ENCODE assay signal across 15 mouse cellular contexts in the genomic region with DNA sequence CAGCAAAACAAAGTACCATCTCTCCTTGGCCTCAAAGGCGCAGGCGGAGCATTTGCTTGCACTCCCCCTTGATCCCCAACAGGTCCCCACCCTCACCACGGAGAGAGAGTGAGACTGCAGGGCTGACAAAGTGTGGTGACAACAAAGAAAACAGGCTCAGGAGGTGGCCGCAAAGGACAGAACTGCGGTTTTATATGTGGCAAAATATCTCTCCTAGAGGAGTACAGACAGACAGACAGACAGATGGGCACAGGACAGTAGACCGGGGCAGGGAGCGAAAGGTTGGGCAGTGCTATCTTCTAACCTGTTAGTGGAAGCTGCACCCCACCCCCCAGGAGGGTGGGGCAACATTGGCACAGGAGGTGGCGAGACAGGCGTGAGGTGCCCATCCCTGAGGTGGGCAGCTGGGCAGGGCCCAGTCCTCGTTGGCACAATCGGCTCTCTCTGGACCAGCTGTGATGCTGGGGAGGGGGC. TPM values are rescaled to one million over a fixed set of nuclear protein-coding genes. Genes with fewer than 3 reads are reported as not detected.
A peak's percentile ranks its signal among the peaks of the same experiment; 100 is the strongest.
DNase-seq lines count a peak whose midpoint lies in the region; ATAC-seq and TF ChIP-seq lines count a peak whose summit lies in the region.
"Had no signal": no experiment of that assay in that cellular context is flagged by ENCODE, and none has a peak within 500 bp of the region (broad histone marks: within the 10 kb centered on the region; RNA-seq: fewer than 3 reads in every experiment).

No protein-coding gene starts in this region.

- no peak overlapping the region for H3K4me2 ChIP-seq in lung, postnatal 0 days (replicated peaks; ENCODE audit: low read depth, low read length)
- H3K4me2 ChIP-seq: liver, embryonic 15.5 days had no signal

- peaks cover 47% of the 10 kb centered on the region for H3K4me1 ChIP-seq in limb, embryonic 10.5 days
- H3K4me1 ChIP-seq in lung, postnatal 0 days (ENCODE audit: insufficient read depth, low read depth, low read length): no peaks in the 10 kb centered on the region

- peaks cover 84% of the 10 kb centered on the region for H3K27me3 ChIP-seq in limb, embryonic 10.5 days (ENCODE audit: low read depth, poor library complexity, severe bottlenecking)
- H3K27me3 ChIP-seq in lung, postnatal 0 days (replicated peaks; ENCODE audit: insufficient read depth, low read length): no peaks in the 10 kb centered on the region

- peak overlapping the region; percentile 51; the same call in 1 of the 2 replicates for H3K27ac ChIP-seq in layer of hippocampus, adult 2 months
- 0 out of 2 replicates have a peak overlapping the region, but pooled peaks have one; percentile 21 for H3K27ac ChIP-seq in limb, embryonic 10.5 days
- no peak overlapping the region for H3K27ac ChIP-seq in lung, postnatal 0 days (ENCODE audit: low read length)
- H3K27ac ChIP-seq: heart, adult 2 months; liver, embryonic 15.5 days; macrophage had no signal

- TF ChIP-seq CTCF in layer of hippocampus, adult 2 months (conservative IDR thresholded peaks at IDR 0.05): no peak
- no peak for TF ChIP-seq CTCF in lung, postnatal 0 days (IDR thresholded peaks at IDR 0.05)

- H3K36me3 ChIP-seq in limb, embryonic 10.5 days: peaks cover 17% of the 10 kb centered on the region
- no peaks in the 10 kb centered on the region for H3K36me3 ChIP-seq in lung, postnatal 0 days (ENCODE audit: insufficient read depth, low read length)
- H3K36me3 ChIP-seq: G1E; liver, embryonic 15.5 days had no signal

- no peak overlapping the region for H3K9ac ChIP-seq in lung, postnatal 0 days (replicated peaks; ENCODE audit: low read depth)
- H3K9ac ChIP-seq: liver, embryonic 15.5 days had no signal

- WGBS in limb, embryonic 10.5 days: 18% methylated on average over 11 of the region's 11 CpGs
- WGBS in lung, postnatal 0 days: 37% methylated on average over 11 of the region's 11 CpGs

- no peak for DNase-seq in layer of hippocampus, adult 2 months (ENCODE audit: low spot score in 2 of 2)
- DNase-seq in layer of hippocampus, postnatal 25 days (ENCODE audit: extremely low spot score in 1 of 2, low spot score in 1 of 2): no peak
- peak; percentile 64 to 72 for DNase-seq in CD8-positive naive resting alpha-beta T cell, adult 2 months (ENCODE audit: low read depth in 2 of 2, low spot score in 2 of 2)
- no peak for DNase-seq in limb, embryonic 10.5 days (ENCODE audit: low spot score)
- peak; percentile 88 for DNase-seq in thymus, postnatal 0 days (ENCODE audit: low spot score)
- DNase-seq in lung, postnatal 0 days (ENCODE audit: low spot score): no peak
- DNase-seq in cerebellum, postnatal 14 days: no peak
- DNase-seq: cerebellum, adult 11-12 months; embryo, embryonic 11 days; heart, adult 2 months; kidney, adult 2 months; right cerebral cortex, postnatal 4 days had no signal

- no peaks in the 10 kb centered on the region for H3K9me3 ChIP-seq in limb, embryonic 10.5 days (replicated peaks)
- H3K9me3 ChIP-seq in lung, postnatal 0 days (ENCODE audit: low read length): no peaks in the 10 kb centered on the region
- H3K9me3 ChIP-seq: G1E; liver, embryonic 15.5 days had no signal

- H3K4me3 ChIP-seq in layer of hippocampus, adult 2 months: no peak overlapping the region
- H3K4me3 ChIP-seq in limb, embryonic 10.5 days: 0 out of 2 replicates have a peak overlapping the region, but pooled peaks have one; percentile 39
- no peak overlapping the region for H3K4me3 ChIP-seq in lung, postnatal 0 days (ENCODE audit: low read depth, low read length)
- H3K4me3 ChIP-seq: heart, adult 2 months; liver, embryonic 15.5 days had no signal

- ATAC-seq in lung, postnatal 0 days: no peak

- no peak for TF ChIP-seq EP300 in lung, postnatal 0 days (IDR thresholded peaks at IDR 0.05)

RNA-seq across cellular contexts. Expression of a gene that starts 5.4 kb away (rescaled TPM):
- total RNA-seq in layer of hippocampus, adult 2 months (2021): 1 to 10 TPM; 1.4 to 1.7 TPM
- total RNA-seq in layer of hippocampus, postnatal 25 days (2021): 1 to 10 TPM in 1 of 2 experiments, under 1 TPM in 1; 0.71 to 1.2 TPM
- 12.4 and 17.8 TPM in 2 replicates for polyA plus RNA-seq in limb, embryonic 10.5 days (2016; fragmentation: Nextera tagmentation; extraction: Ambion mirVana)
- 201 and 211 TPM in 2 replicates for polyA plus RNA-seq in thymus, postnatal 0 days (2015; fragmentation: Nextera tagmentation; extraction: Ambion mirVana)
- polyA plus RNA-seq in lung, postnatal 0 days (2015; fragmentation: Nextera tagmentation; extraction: Ambion mirVana): 4.6 and 6.5 TPM in 2 replicates
- polyA plus RNA-seq: G1E had no signal

RNA-seq across cellular contexts. Expression of a gene that starts 15.1 kb away (rescaled TPM):
- 10 to 100 TPM in 1 of 2 experiments, 1 to 10 TPM in 1; 9.0 to 10.3 TPM for total RNA-seq in layer of hippocampus, adult 2 months (2021)
- 1 to 10 TPM; 8.2 to 9.1 TPM for total RNA-seq in layer of hippocampus, postnatal 25 days (2021)
- polyA plus RNA-seq in limb, embryonic 10.5 days (2016; fragmentation: Nextera tagmentation; extraction: Ambion mirVana): not detected in 2 replicates
- 36.6 and 42.0 TPM in 2 replicates for polyA plus RNA-seq in thymus, postnatal 0 days (2015; fragmentation: Nextera tagmentation; extraction: Ambion mirVana)
- polyA plus RNA-seq in lung, postnatal 0 days (2015; fragmentation: Nextera tagmentation; extraction: Ambion mirVana): 1.7 TPM in 2 replicates

RNA-seq across cellular contexts. Expression of a gene that starts 21.4 kb away (rescaled TPM):
- 100 to 1,000 TPM; 139 to 142 TPM for total RNA-seq in layer of hippocampus, adult 2 months (2021)
- 100 to 1,000 TPM; 138 to 144 TPM for total RNA-seq in layer of hippocampus, postnatal 25 days (2021)
- polyA plus RNA-seq in limb, embryonic 10.5 days (2016; fragmentation: Nextera tagmentation; extraction: Ambion mirVana): 3.4 and 6.5 TPM in 2 replicates
- polyA plus RNA-seq in thymus, postnatal 0 days (2015; fragmentation: Nextera tagmentation; extraction: Ambion mirVana): 3.9 and 5.0 TPM in 2 replicates
- 3.5 and 4.0 TPM in 2 replicates for polyA plus RNA-seq in lung, postnatal 0 days (2015; fragmentation: Nextera tagmentation; extraction: Ambion mirVana)

RNA-seq across cellular contexts. Expression of a gene that starts 25.1 kb away (rescaled TPM):
- total RNA-seq in layer of hippocampus, adult 2 months (2021): 100 to 1,000 TPM; 615 to 621 TPM
- total RNA-seq in layer of hippocampus, postnatal 25 days (2021): 100 to 1,000 TPM; 567 to 626 TPM
- polyA plus RNA-seq in limb, embryonic 10.5 days (2016; fragmentation: Nextera tagmentation; extraction: Ambion mirVana): 1,186 and 1,476 TPM in 2 replicates
- 1,510 and 1,580 TPM in 2 replicates for polyA plus RNA-seq in thymus, postnatal 0 days (2015; fragmentation: Nextera tagmentation; extraction: Ambion mirVana)
- polyA plus RNA-seq in lung, postnatal 0 days (2015; fragmentation: Nextera tagmentation; extraction: Ambion mirVana): 750 and 817 TPM in 2 replicates

RNA-seq across cellular contexts. Expression of a gene that starts 51.9 kb away (rescaled TPM):
- 10 to 100 TPM; 50.2 to 50.8 TPM for total RNA-seq in layer of hippocampus, adult 2 months (2021)
- total RNA-seq in layer of hippocampus, postnatal 25 days (2021): 10 to 100 TPM; 42.4 to 46.9 TPM
- polyA plus RNA-seq in limb, embryonic 10.5 days (2016; fragmentation: Nextera tagmentation; extraction: Ambion mirVana): 0.28 and 0.56 TPM in 2 replicates
- 0.23 and 0.45 TPM in 2 replicates for polyA plus RNA-seq in thymus, postnatal 0 days (2015; fragmentation: Nextera tagmentation; extraction: Ambion mirVana)
- polyA plus RNA-seq in lung, postnatal 0 days (2015; fragmentation: Nextera tagmentation; extraction: Ambion mirVana): 0.10 and 0.11 TPM in 2 replicates
- polyA plus RNA-seq: G1E had no signal

Comparison
In these comparisons a context has a peak if more than half of its experiments do, and no peak if none do; other contexts are left out.
1. DNase-seq: peak in CD8-positive naive resting alpha-beta T cell, adult 2 months (2 of 2) and thymus, postnatal 0 days (single experiment); none in layer of hippocampus, adult 2 months (0 of 2), layer of hippocampus, postnatal 25 days (0 of 2), limb, embryonic 10.5 days (single experiment), lung, postnatal 0 days (single experiment) and cerebellum, postnatal 14 days (0 of 2).
2. RNA of a gene that starts 5.4 kb away (polyA plus RNA-seq): 201 to 211 TPM in thymus, postnatal 0 days; 12.4 to 17.8 TPM in limb, embryonic 10.5 days and 4.6 to 6.5 TPM in lung, postnatal 0 days; every median in the first group is over 10 times any median in the second.
3. RNA of a gene that starts 15.1 kb away (polyA plus RNA-seq): 36.6 to 42.0 TPM in thymus, postnatal 0 days; 1.7 TPM in lung, postnatal 0 days and not detected in limb, embryonic 10.5 days; every median in the first group is over 10 times any median in the second.